Mouse (Mus musculus) G1E (cell line): ENCODE results near the gene Fbxl18. TPM values are rescaled to one million over a fixed set of nuclear protein-coding genes. Genes with fewer than 3 reads are reported as not detected.

ENCODE experiments used
- ATAC-seq: 2 replicates; pipeline ENCODE4 v1.8.0; 2016; ENCODE audit warnings: mild to moderate bottlenecking; ENCODE audit not compliant: insufficient number of reproducible peaks, poor library complexity, low FRiP score, severe bottlenecking; ENCODE audit errors: extremely low read depth
- DNase-seq: peaks from one replicate; pipeline ENCODE4 v3.0.0; 2012; ENCODE audit warnings: low spot score
- H3K27me3 ChIP-seq: 2 replicates; pipeline ENCODE4 v1.6.1; 2012; ENCODE audit warnings: mild to moderate bottlenecking, low read length, inconsistent platforms; ENCODE audit not compliant: insufficient read depth
- H3K36me3 ChIP-seq: replicated peaks from 2 replicates; pipeline ENCODE3; 2012; ENCODE audit warnings: mild to moderate bottlenecking, inconsistent platforms
- H3K4me1 ChIP-seq: 2 replicates; pipeline ENCODE4 v1.6.1; 2012; ENCODE audit warnings: low read depth, low read length, inconsistent platforms, mixed read lengths; ENCODE audit not compliant: insufficient read depth
- H3K4me3 ChIP-seq: 2 replicates; pipeline ENCODE4 v1.5.1; 2012; ENCODE audit warnings: low read depth, mild to moderate bottlenecking, inconsistent platforms, low read length, moderate library complexity, mixed read lengths
- H3K9me3 ChIP-seq: replicated peaks from 2 replicates; pipeline ENCODE4 v1.6.1; 2012; ENCODE audit warnings: inconsistent platforms
- CTCF ChIP-seq: IDR thresholded peaks from 2 replicates; pipeline ENCODE4 v1.5.1; 2012; ENCODE audit warnings: low read depth, low read length, inconsistent platforms, mixed read lengths
- GATA1 ChIP-seq: IDR thresholded peaks from 2 replicates; pipeline ENCODE4 v1.6.1; 2012; ENCODE audit warnings: borderline replicate concordance, low read length, inconsistent platforms, mixed read lengths
- GATA2 ChIP-seq: IDR thresholded peaks from 2 replicates; pipeline ENCODE4 v1.6.1; 2012; ENCODE audit warnings: low read depth, low read length, inconsistent platforms, borderline replicate concordance
- POLR2AphosphoS5 ChIP-seq: IDR thresholded peaks from 2 replicates; pipeline ENCODE4 v1.6.1; 2012; ENCODE audit warnings: low read depth, low read length, inconsistent platforms; ENCODE audit not compliant: insufficient replicate concordance
- TAL1 ChIP-seq: conservative IDR thresholded peaks from 2 replicates; pipeline ENCODE4 v1.6.1; 2012; ENCODE audit warnings: low read depth, low read length, inconsistent platforms, mixed read lengths
- polyA plus RNA-seq: library from polyadenylated mRNA; stranded (reverse); fragments of >175 nt; gene quantifications from 2 replicates; pipeline ENCODE4 v1.2.3, GENCODE M21; 2012
- total RNA-seq, 2 experiments: library from RNA; stranded (forward) in 1 of 2; stranded (reverse) in 1 of 2; fragments of 200-1000 nt in 1 of 2; fragments of >200 nt in 1 of 2; fragmentation: Nextera tagmentation in 1 of 2; gene quantifications; 2 replicates each; pipeline ENCODE4 v1.2.3; 2014 to 2017

Gene Fbxl18
- total and polyA plus RNA-seq, 3 experiments: 5.5 to 21.3 (median 10.8) TPM

DNA sequence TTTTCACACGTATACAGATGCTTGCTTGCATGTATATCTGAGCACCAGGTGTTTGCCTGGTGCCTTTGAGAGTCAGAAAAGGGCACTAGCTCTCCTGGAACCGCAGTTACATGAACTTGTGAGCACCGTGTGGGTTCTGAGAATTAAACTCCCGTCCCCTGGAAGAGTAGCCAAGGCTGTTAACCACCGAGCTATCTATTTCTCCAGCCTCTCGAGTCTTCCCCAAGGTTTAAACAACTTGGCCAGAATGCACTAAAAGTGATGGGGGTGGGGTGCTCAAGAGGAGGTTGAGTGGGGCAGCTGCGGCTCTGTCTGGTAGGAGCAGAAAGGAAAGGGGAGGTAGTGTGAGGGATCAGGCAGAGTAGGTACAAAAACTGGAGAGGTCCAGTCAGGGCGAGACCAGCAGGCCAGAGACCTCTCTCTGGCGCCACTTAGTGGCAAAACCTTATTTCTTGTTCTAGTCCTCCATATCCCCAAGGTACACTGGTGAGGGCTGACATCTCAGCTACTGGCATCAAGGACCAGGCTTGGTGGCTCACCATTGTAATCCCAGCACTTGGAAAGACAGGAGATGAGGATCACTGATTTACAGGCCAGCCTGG lies 37.0 kb upstream of the Fbxl18 start:
- TF ChIP-seq GATA2 (no peak), POLR2AphosphoS5 (no peak), CTCF (peak; percentile 58; the same call in 1 of the 2 replicates), TAL1 (peak; percentile 42; the same call in 1 of the 2 replicates), GATA1 (no peak)
- Histone ChIP-seq H3K36me3 (peaks cover 3% of the 10 kb centered on the region), H3K4me1 (peaks cover 69% of the 10 kb centered on the region), H3K4me3 (peak overlapping the region; percentile 64; the same call in 1 of the 2 replicates), H3K9me3 (no peaks in the 10 kb centered on the region; the same call in 1 of the 2 replicates), H3K27me3 (no peaks in the 10 kb centered on the region)
- DNase-seq (peak; percentile 81), ATAC-seq (peak; percentile 88)

DNA sequence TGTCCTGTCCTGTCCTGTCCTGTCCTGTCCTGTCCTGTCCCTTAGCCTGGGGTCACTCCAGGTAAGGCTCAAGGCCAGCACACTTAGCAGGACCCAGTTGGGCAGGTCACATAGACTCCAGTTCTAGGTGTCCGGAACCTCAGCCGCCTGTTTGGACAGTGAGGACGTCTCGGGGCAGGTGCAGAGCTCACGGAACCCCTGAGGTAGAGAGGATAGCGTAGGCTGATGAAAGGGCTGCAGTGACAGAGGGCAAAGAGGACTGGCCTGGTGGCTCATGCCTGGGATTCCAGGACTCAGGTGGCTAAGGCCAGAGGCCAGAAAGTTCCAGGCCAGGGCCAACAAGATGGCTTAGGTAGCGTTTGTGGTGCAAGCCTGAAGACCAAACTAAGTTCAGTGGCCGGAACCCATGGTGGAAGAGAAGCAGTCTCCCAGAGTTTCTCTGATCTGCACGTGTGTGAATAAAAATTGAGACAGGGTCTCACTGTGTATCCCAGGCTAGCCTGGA lies 36.1 kb upstream of the Fbxl18 start:
- peaks cover 3% of the 10 kb centered on the region for H3K36me3 ChIP-seq
- ATAC-seq (no peak), DNase-seq (no peak)
- TF ChIP-seq POLR2AphosphoS5 (no peak), TAL1 (no peak), CTCF (no peak), GATA2 (no peak), GATA1 (no peak)
- H3K27me3 ChIP-seq: no peaks in the 10 kb centered on the region
- H3K4me3 ChIP-seq: peak overlapping the region; percentile 64
- no peaks in the 10 kb centered on the region; the same call in 1 of the 2 replicates for H3K9me3 ChIP-seq
- H3K4me1 ChIP-seq: peaks cover 73% of the 10 kb centered on the region

GRCm38 (mm10) chr5:142929400-142929752 lies 34.2 kb upstream of the Fbxl18 start:
- TF ChIP-seq TAL1 (no peak), GATA1 (no peak), CTCF (no peak), GATA2 (no peak), POLR2AphosphoS5 (no peak)
- H3K9me3 ChIP-seq: no peaks in the 10 kb centered on the region; the same call in 1 of the 2 replicates
- DNase-seq (no peak), ATAC-seq (no peak)
- H3K4me3 ChIP-seq: peak overlapping the region; percentile 70
- H3K27me3 ChIP-seq: no peaks in the 10 kb centered on the region
- peaks cover 3% of the 10 kb centered on the region for H3K36me3 ChIP-seq
- peaks cover 81% of the 10 kb centered on the region for H3K4me1 ChIP-seq

DNA sequence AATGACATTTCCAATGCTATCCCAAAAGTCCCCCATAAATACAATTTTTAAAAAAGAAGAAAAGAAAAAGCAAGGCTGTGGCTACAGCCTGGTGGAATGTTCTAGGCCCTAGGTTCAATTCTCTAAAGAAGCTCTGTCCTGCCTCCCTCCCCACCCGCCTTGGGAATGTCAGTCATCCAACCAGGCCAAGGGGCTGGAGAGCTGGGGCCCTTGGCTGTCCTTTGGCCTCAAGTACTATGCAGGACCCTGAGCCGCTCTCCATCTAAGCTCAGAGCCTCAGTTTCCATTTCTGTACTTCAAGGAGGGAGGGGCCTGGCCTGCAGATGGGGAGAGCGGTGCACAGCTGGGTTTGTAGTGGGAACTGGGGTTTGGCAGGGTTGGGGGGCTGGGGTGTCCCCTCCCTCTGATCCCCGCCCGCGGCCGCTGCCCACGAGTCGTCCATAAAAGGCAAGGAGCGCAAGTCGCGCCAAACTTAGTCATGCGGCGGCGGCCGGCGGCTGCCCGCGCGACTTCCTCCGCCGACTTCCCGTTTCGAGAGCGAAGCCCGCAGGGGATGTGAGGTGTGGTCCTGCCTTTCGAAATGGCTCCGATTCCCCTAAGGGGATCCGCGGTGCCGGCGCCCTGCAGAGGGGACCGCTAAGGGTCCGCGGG lies 33.7 kb upstream of the Fbxl18 start:
- H3K4me3 ChIP-seq: peak overlapping the region; percentile 70
- H3K9me3 ChIP-seq: no peaks in the 10 kb centered on the region; the same call in 1 of the 2 replicates
- peaks cover 3% of the 10 kb centered on the region for H3K36me3 ChIP-seq
- no peak for ATAC-seq
- no peaks in the 10 kb centered on the region for H3K27me3 ChIP-seq
- no peak for TF ChIP-seq CTCF
- no peak for TF ChIP-seq TAL1
- no peak for TF ChIP-seq GATA2
- no peak for TF ChIP-seq GATA1
- no peak for TF ChIP-seq POLR2AphosphoS5
- DNase-seq: no peak
- peaks cover 84% of the 10 kb centered on the region for H3K4me1 ChIP-seq

DNA sequence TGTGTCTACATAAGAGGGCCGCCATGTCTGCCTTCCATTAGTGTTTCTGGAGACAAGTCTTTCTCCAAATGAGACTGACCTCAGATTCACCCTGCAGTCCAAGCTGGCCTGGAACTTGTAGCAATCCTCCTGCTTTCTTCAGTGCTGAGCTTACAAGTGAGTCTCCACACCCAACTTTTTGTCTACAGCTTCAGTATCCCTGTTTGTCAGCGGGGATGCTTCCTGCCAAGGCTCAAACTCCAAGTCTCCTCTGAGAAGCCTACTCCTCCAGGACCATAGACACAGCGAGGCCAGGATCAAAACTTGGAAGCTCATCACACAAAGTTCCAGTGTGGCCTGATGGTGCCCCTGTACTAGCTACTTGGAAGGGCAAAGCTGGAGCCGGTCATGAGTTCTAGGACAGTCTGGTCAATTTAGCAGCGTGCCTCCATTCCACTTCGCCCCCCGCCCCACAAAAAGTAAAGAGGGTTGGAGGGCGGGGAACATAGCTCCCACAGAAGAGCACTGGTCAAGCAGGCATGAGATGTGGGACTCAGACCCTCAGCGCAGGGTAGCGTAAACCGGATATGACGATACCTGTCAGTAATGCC lies 32.2 kb upstream of the Fbxl18 start:
- peaks cover 88% of the 10 kb centered on the region for H3K4me1 ChIP-seq

GRCm38 (mm10) chr5:142926940-142927228 lies 31.7 kb upstream of the Fbxl18 start:
- Histone ChIP-seq H3K4me1 (peaks cover 88% of the 10 kb centered on the region), H3K9me3 (no peaks in the 10 kb centered on the region; the same call in 1 of the 2 replicates), H3K27me3 (no peaks in the 10 kb centered on the region), H3K4me3 (peak overlapping the region; percentile 61; the same call in 1 of the 2 replicates), H3K36me3 (peaks cover 3% of the 10 kb centered on the region)
- TF ChIP-seq POLR2AphosphoS5 (no peak), CTCF (no peak), GATA1 (no peak), GATA2 (no peak), TAL1 (no peak)
- ATAC-seq: no peak
- DNase-seq: no peak

More for the DNA sequence above, 32.2 kb upstream of the Fbxl18 start:
- no peak for DNase-seq
- H3K4me3 ChIP-seq: peak overlapping the region; percentile 7
- no peaks in the 10 kb centered on the region; the same call in 1 of the 2 replicates for H3K9me3 ChIP-seq
- TF ChIP-seq POLR2AphosphoS5: no peak
- no peak for TF ChIP-seq GATA2
- no peak for TF ChIP-seq GATA1
- no peak for TF ChIP-seq TAL1
- no peak for TF ChIP-seq CTCF
- no peaks in the 10 kb centered on the region for H3K27me3 ChIP-seq
- no peak for ATAC-seq
- peaks cover 3% of the 10 kb centered on the region for H3K36me3 ChIP-seq
